Mouse (Mus musculus): Measurements from ENCODE around the gene Disp2.
A peak's percentile ranks its signal among the peaks of the same experiment; 100 is the strongest.

The Disp2 gene

GRCm38 (mm10) chr2:118786525-118786924 lies 7.0 kb downstream of the Disp2 start:
- no peak for DNase-seq (ENCODE audit: low read depth)

GRCm38 (mm10) chr2:118789501-118789900 lies 10.0 kb downstream of the Disp2 start:
- no peak for DNase-seq (ENCODE audit: low read depth)

GRCm38 (mm10) chr2:118790221-118790550 lies 10.7 kb downstream of the Disp2 start:
- no peak for DNase-seq (ENCODE audit: low read depth)

GRCm38 (mm10) chr2:118790551-118791525 lies 11.3 kb downstream of the Disp2 start:
- DNase-seq (ENCODE audit: low read depth) = peak; percentile 15

GRCm38 (mm10) chr2:118791591-118792258 lies 12.2 kb downstream of the Disp2 start:
- DNase-seq (ENCODE audit: low read depth) = no peak

GRCm38 (mm10) chr2:118792259-118792613 lies 12.7 kb downstream of the Disp2 start:
- no peak for DNase-seq (ENCODE audit: low read depth)

GRCm38 (mm10) chr2:118793636-118794035 lies 14.1 kb downstream of the Disp2 start:
- DNase-seq (ENCODE audit: low read depth) = no peak

- DNase-seq (ENCODE audit: low read depth) = no peak
Observed at GRCm38 (mm10) chr2:118802542-118803118, 23.1 kb downstream of the Disp2 start.

GRCm38 (mm10) chr2:118804474-118804873 lies 25.0 kb downstream of the Disp2 start:
- no peak for DNase-seq (ENCODE audit: low read depth)

GRCm38 (mm10) chr2:118805137-118805536 lies 25.6 kb downstream of the Disp2 start:
- DNase-seq (ENCODE audit: low read depth) = no peak

- no peak for DNase-seq (ENCODE audit: low read depth)
Observed at GRCm38 (mm10) chr2:118805756-118806155, 26.2 kb downstream of the Disp2 start.

- no peak for DNase-seq (ENCODE audit: low read depth)
Observed at GRCm38 (mm10) chr2:118806860-118807259, 27.3 kb downstream of the Disp2 start.

- no peak for DNase-seq (ENCODE audit: low read depth)
Observed at GRCm38 (mm10) chr2:118810861-118811260, 31.3 kb downstream of the Disp2 start.

GRCm38 (mm10) chr2:118812724-118813123 lies 33.2 kb downstream of the Disp2 start:
- no peak for DNase-seq (ENCODE audit: low read depth)

GRCm38 (mm10) chr2:118813981-118814836 lies 34.7 kb downstream of the Disp2 start, which contains the start of gene Knstrn:
Gene Knstrn (plus strand): TSS chr2:118814003.
- DNase-seq (ENCODE audit: low read depth) = peak; percentile 94

- no peak for DNase-seq (ENCODE audit: low read depth)
Observed at GRCm38 (mm10) chr2:118822800-118823199, 43.3 kb downstream of the Disp2 start.

- no peak for DNase-seq (ENCODE audit: low read depth)
Observed at GRCm38 (mm10) chr2:118824396-118824795, 44.9 kb downstream of the Disp2 start.

- no peak for DNase-seq (ENCODE audit: low read depth)
Observed at GRCm38 (mm10) chr2:118829096-118829495, 49.6 kb downstream of the Disp2 start.

GRCm38 (mm10) chr2:118834061-118834460 lies 54.5 kb downstream of the Disp2 start:
- no peak for DNase-seq (ENCODE audit: low read depth)

- DNase-seq (ENCODE audit: low read depth) = no peak
Observed at GRCm38 (mm10) chr2:118835115-118835514, 55.6 kb downstream of the Disp2 start.

- no peak for DNase-seq (ENCODE audit: low read depth)
Observed at GRCm38 (mm10) chr2:118838330-118838729, 58.8 kb downstream of the Disp2 start.

- peak; percentile 77 for DNase-seq (ENCODE audit: low read depth)
Observed at GRCm38 (mm10) chr2:118841186-118841585, 61.7 kb downstream of the Disp2 start.

Measured in NIH3T3 (cell line).